Mouse (Mus musculus) intestine, embryonic 14.5 days (tissue): ENCODE measurements at regions not wholly inside any gene's neighbourhood (a gene's known extent, or its start where the extent isn't known, plus 50 kb on each side); places are given as distances from the start of the nearest gene placed in this dataset.

Experiments
- ATAC-seq: fragments of 200-750 bp; cut with Nextera tagmentation; replicated peaks from 2 replicates; pipeline ENCODE4 v1.8.0; 2017; ENCODE audit warnings: low read depth, moderate number of reproducible peaks, moderate TSS enrichment, moderate library complexity; ENCODE audit not compliant: low FRiP score, low TSS enrichment
- DNase-seq: peaks from one replicate; pipeline ENCODE4 v3.0.0-alpha.2; 2018; ENCODE audit warnings: low spot score
- H3K27ac ChIP-seq: fragments of 300-500 bp; sonication (generic); 2 replicates; pipeline ENCODE4 v1.5.1; 2014; ENCODE audit warnings: low read depth, mild to moderate bottlenecking, control low read depth
- H3K27me3 ChIP-seq: fragments of 300-500 bp; sonication (generic); replicated peaks from 2 replicates; pipeline ENCODE4 v1.6.1; 2014; ENCODE audit warnings: low read length, control low read depth; ENCODE audit not compliant: control insufficient read depth, insufficient read depth
- H3K36me3 ChIP-seq: fragments of 300-500 bp; sonication (generic); 2 replicates; pipeline ENCODE4 v1.6.1; 2014; ENCODE audit warnings: low read length, control low read depth; ENCODE audit not compliant: control insufficient read depth, insufficient read depth
- H3K4me1 ChIP-seq: fragments of 300-500 bp; sonication (generic); replicated peaks from 2 replicates; pipeline ENCODE4 v1.6.1; 2014; ENCODE audit warnings: low read length, control low read depth, mixed read lengths; ENCODE audit not compliant: control insufficient read depth, insufficient read depth
- H3K4me2 ChIP-seq: fragments of 300-500 bp; sonication (generic); 2 replicates; pipeline ENCODE4 v1.6.1; 2014; ENCODE audit warnings: low read length
- H3K4me3 ChIP-seq: fragments of 300-500 bp; sonication (generic); 2 replicates; pipeline ENCODE4 v1.5.1; 2014; ENCODE audit warnings: low read depth, low read length, control low read depth, mixed read lengths
- H3K9ac ChIP-seq: fragments of 300-500 bp; sonication (generic); 2 replicates; pipeline ENCODE4 v1.6.1; 2014; ENCODE audit warnings: mild to moderate bottlenecking, low read length
- H3K9me3 ChIP-seq: fragments of 300-500 bp; sonication (generic); 2 replicates; pipeline ENCODE4 v1.6.1; 2016; ENCODE audit warnings: low read length, control low read depth; ENCODE audit not compliant: control insufficient read depth
- WGBS: fragments of 180-500 bp; shearing (Covaris S2); extraction: QIAGEN DNeasy Blood & Tissue Kit; methylation state at CpG from one replicate; pipeline ENCODE4 v1.1.7; 2014; 5-methylcytosine and 5-hydroxymethylcytosine counted together

GRCm38 (mm10) chr1:184271254-184271653 lies 237.2 kb upstream of the 1700056E22Rik start:
- DNase-seq (no peak), ATAC-seq (no peak)
- Histone ChIP-seq H3K27me3 (no peaks in the 10 kb centered on the region), H3K4me3 (no peak overlapping the region), H3K4me2 (no peak overlapping the region), H3K36me3 (no peaks in the 10 kb centered on the region), H3K9ac (no peak overlapping the region), H3K4me1 (0 out of 2 replicates have a peak, but pooled peaks cover 2% of the 10 kb centered on the region), H3K27ac (no peak overlapping the region), H3K9me3 (no peaks in the 10 kb centered on the region)
- 82% methylated on average over 8 of the region's 8 CpGs for WGBS

- no peak overlapping the region for H3K9ac ChIP-seq
- H3K27me3 ChIP-seq, result no peaks in the 10 kb centered on the region
- H3K27ac ChIP-seq, result no peak overlapping the region; the same call in 1 of the 2 replicates
- H3K4me1 ChIP-seq, result peaks cover 2% of the 10 kb centered on the region; the same call in 1 of the 2 replicates
- H3K9me3 ChIP-seq, result no peaks in the 10 kb centered on the region
- WGBS, result 7% methylated on average over 8 of the region's 8 CpGs
- DNase-seq (peak; percentile 81), ATAC-seq (no peak; the same call in 1 of the 2 replicates)
- no peak overlapping the region for H3K4me3 ChIP-seq
- H3K36me3 ChIP-seq, result no peaks in the 10 kb centered on the region
- H3K4me2 ChIP-seq, result peak overlapping the region; percentile 25; the same call in 1 of the 2 replicates
These were observed 231.9 kb upstream of the 1700056E22Rik start for GRCm38 (mm10) chr1:184266051-184266450.

DNA sequence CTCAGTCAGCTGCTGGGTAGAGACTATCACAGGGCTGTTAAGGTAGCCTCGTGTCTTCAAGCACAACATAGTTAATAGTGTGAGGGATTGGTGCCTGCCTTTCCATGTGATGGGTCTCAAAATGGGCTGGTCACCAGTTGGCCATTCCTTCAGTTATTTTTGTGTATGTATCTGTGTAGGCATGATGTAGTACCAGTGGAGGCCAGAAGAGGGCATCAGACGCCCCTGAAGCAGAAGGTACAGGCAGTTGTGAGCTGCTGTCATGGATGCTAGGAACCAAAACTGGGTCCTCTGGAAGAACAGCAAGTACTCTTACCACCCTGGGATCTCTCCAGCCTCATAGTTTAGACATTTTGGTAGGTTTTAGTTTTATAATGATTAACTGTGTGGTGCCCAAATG lies 228.9 kb upstream of the 1700056E22Rik start:
- Histone ChIP-seq H3K4me1 (peaks cover 2% of the 10 kb centered on the region; the same call in 1 of the 2 replicates), H3K4me3 (no peak overlapping the region), H3K27ac (no peak overlapping the region), H3K27me3 (no peaks in the 10 kb centered on the region), H3K36me3 (no peaks in the 10 kb centered on the region), H3K4me2 (no peak overlapping the region), H3K9me3 (no peaks in the 10 kb centered on the region), H3K9ac (no peak overlapping the region)
- WGBS, result 65% methylated on average over 2 of the region's 2 CpGs
- DNase-seq (no peak), ATAC-seq (no peak)

GRCm38 (mm10) chr1:184261385-184261727 lies 227.3 kb upstream of the 1700056E22Rik start:
- H3K36me3 ChIP-seq, result no peaks in the 10 kb centered on the region
- no peak overlapping the region for H3K4me2 ChIP-seq
- H3K9ac ChIP-seq, result no peak overlapping the region
- H3K4me1 ChIP-seq, result peaks cover 2% of the 10 kb centered on the region; the same call in 1 of the 2 replicates
- H3K27me3 ChIP-seq, result no peaks in the 10 kb centered on the region
- H3K9me3 ChIP-seq, result no peaks in the 10 kb centered on the region
- DNase-seq (no peak), ATAC-seq (no peak)
- no peak overlapping the region for H3K27ac ChIP-seq
- no peak overlapping the region for H3K4me3 ChIP-seq
- WGBS, result 90% methylated on average over 6 of the region's 6 CpGs

GRCm38 (mm10) chr1:184260722-184261384 lies 226.8 kb upstream of the 1700056E22Rik start:
- Histone ChIP-seq H3K4me1 (no peaks in the 10 kb centered on the region; the same call in 1 of the 2 replicates), H3K4me2 (no peak overlapping the region), H3K36me3 (no peaks in the 10 kb centered on the region), H3K27me3 (no peaks in the 10 kb centered on the region), H3K4me3 (no peak overlapping the region), H3K27ac (no peak overlapping the region), H3K9ac (no peak overlapping the region), H3K9me3 (no peaks in the 10 kb centered on the region)
- ATAC-seq, result no peak
- WGBS, result 79% methylated on average over 6 of the region's 6 CpGs
- DNase-seq, result no peak

DNA sequence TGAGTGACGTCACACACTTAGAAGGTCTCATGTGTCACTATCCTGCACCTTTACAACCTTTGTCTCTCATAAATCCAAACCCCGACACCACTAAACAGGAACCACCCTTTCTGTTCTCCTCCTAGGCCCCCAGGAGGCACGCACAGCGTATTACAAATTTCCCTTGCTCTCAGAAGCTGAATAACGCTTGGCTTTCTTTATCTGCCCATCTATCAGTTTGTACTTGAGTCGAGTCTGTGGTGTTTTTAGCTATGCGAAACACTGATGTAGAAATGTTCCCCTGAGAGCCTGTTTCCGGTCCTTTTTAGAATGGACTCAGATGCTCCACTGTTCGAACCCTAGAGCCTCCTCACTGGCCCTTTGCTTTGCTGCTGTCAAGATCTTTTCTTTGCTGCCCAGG lies 225.8 kb upstream of the 1700056E22Rik start:
- no peak overlapping the region for H3K9ac ChIP-seq
- no peak for DNase-seq
- no peak overlapping the region for H3K4me3 ChIP-seq
- H3K27ac ChIP-seq, result no peak overlapping the region
- no peaks in the 10 kb centered on the region for H3K36me3 ChIP-seq
- 87% methylated on average over 9 of the region's 9 CpGs for WGBS
- H3K4me2 ChIP-seq, result no peak overlapping the region
- H3K9me3 ChIP-seq, result no peaks in the 10 kb centered on the region
- peaks cover 3% of the 10 kb centered on the region; the same call in 1 of the 2 replicates for H3K4me1 ChIP-seq
- H3K27me3 ChIP-seq, result no peaks in the 10 kb centered on the region
- ATAC-seq, result no peak

- Histone ChIP-seq H3K27me3 (no peaks in the 10 kb centered on the region), H3K36me3 (no peaks in the 10 kb centered on the region), H3K4me2 (no peak overlapping the region), H3K4me3 (no peak overlapping the region), H3K4me1 (peaks cover 3% of the 10 kb centered on the region; the same call in 1 of the 2 replicates), H3K9ac (no peak overlapping the region), H3K9me3 (no peaks in the 10 kb centered on the region), H3K27ac (no peak overlapping the region)
- 92% methylated on average over 6 of the region's 6 CpGs for WGBS
- ATAC-seq (no peak), DNase-seq (no peak)
These were observed 223.3 kb upstream of the 1700056E22Rik start for GRCm38 (mm10) chr1:184257356-184257755.

DNA sequence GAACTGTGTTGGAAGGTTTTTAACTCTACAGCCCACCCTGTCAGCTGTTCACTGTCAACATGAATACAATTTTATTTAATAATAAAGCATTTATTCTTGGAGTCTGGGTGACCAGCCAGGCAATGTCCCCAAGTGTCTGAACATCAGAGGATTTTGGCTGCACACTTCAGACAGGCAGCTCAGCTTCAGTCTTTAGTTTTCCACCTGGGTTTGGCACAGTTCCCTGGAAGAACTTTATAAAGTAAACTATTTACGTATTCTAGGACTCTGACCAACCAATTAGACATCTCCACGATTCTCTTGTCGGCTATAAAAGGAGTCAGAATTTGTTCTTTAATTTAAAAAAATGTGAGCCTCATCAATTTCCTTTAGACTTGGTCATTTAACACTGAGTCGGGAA lies 220.8 kb upstream of the 1700056E22Rik start:
- Histone ChIP-seq H3K27ac (peak overlapping the region; percentile 38; the same call in 1 of the 2 replicates), H3K9ac (no peak overlapping the region), H3K4me1 (peaks cover 3% of the 10 kb centered on the region; the same call in 1 of the 2 replicates), H3K4me3 (no peak overlapping the region), H3K9me3 (no peaks in the 10 kb centered on the region), H3K36me3 (no peaks in the 10 kb centered on the region), H3K27me3 (no peaks in the 10 kb centered on the region), H3K4me2 (no peak overlapping the region)
- 43% methylated on average over 4 of the region's 4 CpGs for WGBS
- no peak for ATAC-seq
- DNase-seq, result no peak
